Mouse (Mus musculus) neutrophil, adult 59 days (primary cell): ENCODE data around the gene Arhgap29. TPM values are rescaled to one million over a fixed set of nuclear protein-coding genes. Genes with fewer than 3 reads are reported as not detected.

Source experiments
- total RNA-seq, 2 experiments: library from RNA; stranded (reverse); gene quantifications; 1 replicate in 1 of 2; 2 replicates in 1 of 2; pipeline ENCODE4 v1.2.4; 2023

Arhgap29 gene
- total RNA-seq: 1 to 10 TPM; 1.2 to 1.3 TPM

DNA sequence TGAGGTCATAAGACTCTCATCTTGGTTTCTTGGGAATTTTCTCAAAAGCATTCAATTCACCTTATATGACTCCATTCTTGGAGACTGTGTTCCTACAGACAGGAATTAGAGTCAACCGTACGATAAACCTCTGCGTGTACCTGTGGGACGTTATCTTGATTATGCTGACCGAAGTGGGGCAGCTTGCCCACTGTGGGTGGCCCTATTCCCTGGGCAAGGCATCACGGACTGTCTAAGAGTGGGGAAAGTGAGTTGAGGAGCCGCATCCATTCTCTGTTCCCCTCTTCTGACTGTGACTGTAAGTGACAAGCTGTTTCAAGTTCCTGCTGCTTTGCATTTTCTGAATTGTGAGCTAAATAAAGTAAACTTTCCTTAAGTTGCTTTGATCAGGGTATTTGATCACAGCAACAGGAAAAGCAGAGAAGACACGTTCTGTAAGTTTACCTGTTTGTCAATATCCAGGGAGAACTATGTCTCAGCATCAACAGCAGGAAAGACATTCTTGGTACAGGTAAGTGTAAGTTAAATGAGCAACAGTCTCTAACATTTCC is at the start of gene Arhgap29:
Arhgap29 (plus strand) TSS at position 501 of the 551 bp plus-strand sequence.

DNA sequence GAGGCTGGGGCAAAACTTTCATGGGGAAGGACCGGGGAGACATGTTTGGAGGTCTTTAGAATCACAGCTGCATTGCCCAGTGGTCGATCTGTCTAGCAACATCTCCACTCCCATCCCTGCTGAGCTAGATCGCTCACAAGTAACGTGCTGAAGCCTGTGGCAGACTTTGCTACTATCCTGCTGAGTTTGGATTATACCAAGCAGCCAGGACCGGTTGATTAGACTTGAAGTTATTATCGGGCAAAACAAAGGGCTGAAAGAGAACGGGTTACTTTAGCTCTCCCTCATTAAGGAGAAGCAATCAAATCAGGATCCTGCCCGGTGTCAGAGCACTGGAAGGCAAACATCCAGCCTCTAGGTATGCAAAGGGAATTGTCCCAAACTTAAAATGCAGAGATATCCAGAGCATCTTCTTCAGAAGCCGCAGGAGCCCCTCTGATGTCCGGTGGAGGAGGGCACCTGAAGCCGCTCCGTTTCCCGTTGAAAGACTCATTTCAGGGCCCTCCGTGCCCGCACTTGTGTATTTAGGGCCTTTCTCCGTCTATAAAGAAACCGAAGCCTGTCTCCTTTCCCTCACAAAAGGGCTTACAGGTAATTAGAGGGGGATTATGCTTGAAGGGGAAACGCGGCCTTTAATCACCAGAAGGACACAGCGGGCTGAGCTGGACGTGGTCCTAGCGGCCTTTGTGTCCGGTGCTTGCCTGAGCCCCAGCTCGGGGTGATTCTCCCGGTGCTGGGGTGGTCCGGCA is 91.6 kb downstream of the Arhgap29 start, which contains the start of gene Abca4:
Abca4 (plus strand) TSS at position 645 of the 749 bp plus-strand sequence.

Other genes with a start within 250 kb of the Arhgap29 start
- 1 to 10 TPM; 3.3 to 5.4 TPM for gene F3, start 229.0 kb upstream of the Arhgap29 start, total RNA-seq
- gene Abcd3, start 137.2 kb upstream of the Arhgap29 start, total RNA-seq: 10 to 100 TPM; 10.8 to 11.9 TPM
- gene Abca4, start 91.9 kb downstream of the Arhgap29 start, total RNA-seq: under 1 TPM; 0.09 to 0.82 TPM